Mouse (Mus musculus) heart, adult 2 months (tissue): ENCODE measurements around the gene Hexim2. TPM values are rescaled to one million over a fixed set of nuclear protein-coding genes. Genes with fewer than 3 reads are reported as not detected.

Source experiments
- DNase-seq, 2 experiments: peaks; one replicate each; pipeline ENCODE4 v3.0.0; 2021
- H3K27ac ChIP-seq: fragments of 200-600 bp; 2 replicates; pipeline ENCODE4 v1.8.1; 2022
- H3K27me3 ChIP-seq: fragments of 200-500 bp; 2 replicates; pipeline ENCODE4 v1.6.1; 2012; ENCODE audit warnings: mild to moderate bottlenecking, low read length, inconsistent platforms, mixed read lengths; ENCODE audit not compliant: control insufficient read depth, insufficient read depth
- H3K36me3 ChIP-seq: fragments of 200-500 bp; 2 replicates; pipeline ENCODE4 v1.6.1; 2012; ENCODE audit warnings: low read length, inconsistent platforms; ENCODE audit not compliant: control insufficient read depth, insufficient read depth
- H3K4me1 ChIP-seq: fragments of 200-500 bp; 2 replicates; pipeline ENCODE4 v1.6.1; 2011; ENCODE audit warnings: low read length; ENCODE audit not compliant: control insufficient read depth, insufficient read depth
- H3K4me3 ChIP-seq: fragments of 200-600 bp; 2 replicates; pipeline ENCODE4 v1.8.1; 2022
- H3K79me2 ChIP-seq: fragments of 200-500 bp; replicated peaks from 2 replicates; pipeline ENCODE4 v1.6.1; 2012; ENCODE audit warnings: mild to moderate bottlenecking, inconsistent platforms, low read length, moderate library complexity, mixed read lengths; ENCODE audit not compliant: control insufficient read depth, insufficient read depth
- H3K9ac ChIP-seq: fragments of 200-500 bp; 2 replicates; pipeline ENCODE4 v1.6.1; 2012; ENCODE audit warnings: low read depth, mild to moderate bottlenecking, control low read depth, inconsistent platforms, low read length, mixed read lengths
- CTCF ChIP-seq: fragments of 200-600 bp; IDR thresholded peaks from 2 replicates; pipeline ENCODE4 v1.8.1; 2022; ENCODE audit warnings: antibody characterized with exemption, mild to moderate bottlenecking, moderate library complexity
- EP300 ChIP-seq: fragments of 200-500 bp; IDR thresholded peaks from 2 replicates; pipeline ENCODE4 v1.6.1; 2011; ENCODE audit warnings: low read depth, low read length, control low read depth; ENCODE audit not compliant: insufficient read depth
- POLR2A ChIP-seq: fragments of 200-500 bp; IDR thresholded peaks from 2 replicates; pipeline ENCODE4 v1.6.1; 2011; ENCODE audit warnings: mild to moderate bottlenecking, low read depth, low read length, control low read depth; ENCODE audit not compliant: insufficient read depth
- WGBS: fragments of 180-500 bp; shearing (Covaris S2); methylation state at CpG from one replicate; pipeline ENCODE4 v1.1.7; 2018; 5-methylcytosine and 5-hydroxymethylcytosine counted together
- intact Hi-C: fragments of 180-260 bp; cut with DNase I; formaldehyde crosslinking; loops from one replicate; pipeline ENCODE4 v1.15.1; 2025
- polyA plus RNA-seq: library from polyadenylated mRNA; depleted of rRNA; stranded (reverse); fragments of >200 nt; gene quantifications from 2 replicates; pipeline ENCODE4 v1.2.3, GENCODE M21; 2012
- total RNA-seq, 2 experiments: library from RNA; stranded (reverse); gene quantifications; 2 replicates each; pipeline ENCODE4 v1.2.3; 2021

The Hexim2 gene
- total and polyA plus RNA-seq, 3 experiments = 1.3 to 2.6 (median 1.9) TPM

DNA sequence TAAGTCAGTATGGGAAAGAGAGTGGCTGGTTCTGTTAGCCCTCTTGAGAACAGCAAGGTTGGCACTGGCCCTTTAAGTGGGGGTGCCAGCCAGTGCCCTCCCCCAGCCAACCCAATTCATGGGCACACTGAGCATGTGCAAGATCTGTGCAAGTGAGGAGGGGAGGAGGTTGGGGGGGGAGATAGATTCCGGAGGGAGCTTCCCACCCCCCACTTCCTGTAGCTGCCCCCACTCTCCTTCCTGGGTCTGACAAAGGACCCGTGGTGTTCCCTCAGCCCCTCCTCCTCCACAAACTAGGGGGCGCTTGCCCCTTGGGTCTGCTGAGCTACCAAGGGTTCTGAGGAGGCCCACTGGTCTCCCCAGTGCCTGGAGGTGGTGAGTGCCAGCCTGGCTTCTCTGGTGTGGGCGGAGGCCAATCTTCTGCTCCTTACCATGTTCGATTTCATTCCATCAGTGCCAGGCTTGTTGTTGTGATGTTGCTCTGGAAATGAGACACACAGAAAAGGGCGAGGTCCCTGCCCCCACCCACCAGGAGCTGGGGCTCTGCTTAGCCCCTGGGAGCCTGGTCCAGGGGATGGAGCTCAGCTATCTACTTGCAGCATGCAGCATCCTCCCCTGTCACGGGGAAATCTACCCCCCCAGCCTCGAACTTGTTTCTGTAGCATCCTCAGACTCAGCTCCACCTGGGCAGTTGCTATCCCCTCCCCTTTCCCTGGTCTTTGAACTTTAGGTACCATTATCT is 10.4 kb downstream of the Hexim2 start:
- peak overlapping the region; percentile 8; the same call in 1 of the 2 replicates for H3K4me3 ChIP-seq
- H3K79me2 ChIP-seq = no peaks in the 10 kb centered on the region
- intact Hi-C loops = no loop called here
- WGBS = 25% methylated on average over 8 of the region's 8 CpGs
- no peaks in the 10 kb centered on the region for H3K36me3 ChIP-seq
- H3K27me3 ChIP-seq = no peaks in the 10 kb centered on the region
- H3K27ac ChIP-seq = peak overlapping the region; percentile 57
- H3K9ac ChIP-seq = 0 out of 2 replicates have a peak overlapping the region, but pooled peaks have one; percentile 31
- DNase-seq = peak; percentile 61 to 67
- H3K4me1 ChIP-seq = peaks cover 21% of the 10 kb centered on the region
- no peak for TF ChIP-seq EP300

- Histone ChIP-seq H3K27ac (no peak overlapping the region; the same call in 1 of the 2 replicates), H3K4me3 (no peak overlapping the region), H3K4me1 (peaks cover 21% of the 10 kb centered on the region), H3K27me3 (no peaks in the 10 kb centered on the region), H3K79me2 (no peaks in the 10 kb centered on the region), H3K9ac (no peak overlapping the region), H3K36me3 (no peaks in the 10 kb centered on the region)
- DNase-seq = peak in 1 of 2 experiments; percentile 36
- 42% methylated on average over 12 of the region's 12 CpGs for WGBS
- intact Hi-C loops = no loop called here
- TF ChIP-seq CTCF = no peak
- no peak for TF ChIP-seq POLR2A
- no peak for TF ChIP-seq EP300
These were observed 12.4 kb downstream of the Hexim2 start for GRCm38 (mm10) chr11:103144309-103145285.

DNA sequence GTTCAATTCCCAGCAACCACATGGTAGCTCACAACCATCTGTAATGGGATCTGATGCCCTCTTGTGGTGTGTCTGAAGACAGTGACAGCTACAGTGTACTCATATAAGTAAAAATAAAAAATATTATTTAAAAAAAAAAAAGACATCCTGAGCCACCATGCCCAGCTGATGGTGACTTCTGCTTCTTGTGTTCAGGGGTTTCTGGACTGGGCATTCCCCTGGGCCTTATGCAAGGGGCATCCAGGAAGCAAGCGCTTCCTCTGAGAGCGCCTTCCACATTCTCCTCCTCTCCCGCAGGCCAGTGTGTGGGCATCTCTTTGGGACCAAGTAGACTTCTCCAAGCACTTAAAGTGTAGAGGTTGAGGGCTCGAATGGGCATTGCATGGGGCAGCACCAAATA is 14.2 kb downstream of the Hexim2 start:
- no peaks in the 10 kb centered on the region for H3K79me2 ChIP-seq
- H3K9ac ChIP-seq = no peak overlapping the region
- peaks cover 11% of the 10 kb centered on the region for H3K4me1 ChIP-seq
- no peak for DNase-seq
- no peak overlapping the region for H3K27ac ChIP-seq
- 80% methylated on average over 4 of the region's 4 CpGs for WGBS
- intact Hi-C loops = no loop called here
- TF ChIP-seq POLR2A (no peak), EP300 (no peak), CTCF (no peak)
- H3K4me3 ChIP-seq = no peak overlapping the region
- H3K36me3 ChIP-seq = no peaks in the 10 kb centered on the region
- H3K27me3 ChIP-seq = no peaks in the 10 kb centered on the region

- H3K27me3 ChIP-seq = no peaks in the 10 kb centered on the region
- TF ChIP-seq CTCF (no peak), POLR2A (no peak), EP300 (no peak)
- WGBS = 76% methylated on average over 4 of the region's 4 CpGs
- DNase-seq = no peak
- intact Hi-C loops = no loop called here
- no peak overlapping the region for H3K4me3 ChIP-seq
- no peaks in the 10 kb centered on the region for H3K79me2 ChIP-seq
- H3K9ac ChIP-seq = no peak overlapping the region
- H3K36me3 ChIP-seq = no peaks in the 10 kb centered on the region
- peaks cover 2% of the 10 kb centered on the region; the same call in 1 of the 2 replicates for H3K4me1 ChIP-seq
- no peak overlapping the region for H3K27ac ChIP-seq
These were observed 15.5 kb downstream of the Hexim2 start for GRCm38 (mm10) chr11:103147766-103148165.

- Histone ChIP-seq H3K4me1 (no peaks in the 10 kb centered on the region), H3K36me3 (no peaks in the 10 kb centered on the region), H3K9ac (no peak overlapping the region), H3K27ac (no peak overlapping the region), H3K4me3 (no peak overlapping the region), H3K79me2 (no peaks in the 10 kb centered on the region), H3K27me3 (no peaks in the 10 kb centered on the region)
- intact Hi-C loops = no loop called here
- 91% methylated on average over 4 of the region's 4 CpGs for WGBS
- no peak for DNase-seq
- no peak for TF ChIP-seq EP300
- no peak for TF ChIP-seq POLR2A
- no peak for TF ChIP-seq CTCF
These were observed 17.5 kb downstream of the Hexim2 start for GRCm38 (mm10) chr11:103149771-103150170.
